Mouse (Mus musculus): ENCODE measurements at regions not wholly inside any gene's neighbourhood (a gene's known extent, or its start where the extent isn't known, plus 50 kb on each side); places are given as distances from the start of the nearest gene placed in this dataset.

GRCm38 (mm10) chr10:17237918-17238850 lies 484.8 kb upstream of the Cited2 start:
- TF ChIP-seq CTCF (conservative IDR thresholded peaks at IDR 0.05; ENCODE audit: low read length) (no peak), NANOG (IDR thresholded peaks at IDR 0.05; ENCODE audit: borderline replicate concordance, low read length) (no peak)
